Mouse (Mus musculus) liver, embryonic 13.5 days (tissue): ENCODE data around the gene Bricd5. TPM values are rescaled to one million over a fixed set of nuclear protein-coding genes. Genes with fewer than 3 reads are reported as not detected.

Experiments used
- ATAC-seq: fragments of 200-750 bp; cut with Nextera tagmentation; 2 replicates; pipeline ENCODE4 v1.8.0; 2017; ENCODE audit warnings: low read depth, mild to moderate bottlenecking, moderate number of reproducible peaks, moderate library complexity
- DNase-seq: peaks from one replicate; pipeline ENCODE4 v3.0.0; 2022
- H3K27ac ChIP-seq: fragments of 300-500 bp; sonication (generic); 2 replicates; pipeline ENCODE4 v1.5.1; 2015; ENCODE audit warnings: moderate library complexity, mild to moderate bottlenecking, inconsistent platforms
- H3K27me3 ChIP-seq: fragments of 300-500 bp; sonication (generic); 2 replicates; pipeline ENCODE4 v1.6.1; 2015; ENCODE audit warnings: mild to moderate bottlenecking, inconsistent platforms
- H3K36me3 ChIP-seq: fragments of 300-500 bp; sonication (generic); 2 replicates; pipeline ENCODE4 v1.6.1; 2015; ENCODE audit warnings: mild to moderate bottlenecking, inconsistent platforms
- H3K4me1 ChIP-seq: fragments of 300-500 bp; sonication (generic); replicated peaks from 2 replicates; pipeline ENCODE4 v1.6.1; 2015; ENCODE audit warnings: inconsistent platforms
- H3K4me2 ChIP-seq: fragments of 300-500 bp; sonication (generic); 2 replicates; pipeline ENCODE4 v1.6.1; 2015; ENCODE audit warnings: inconsistent platforms, mild to moderate bottlenecking, moderate library complexity
- H3K4me3 ChIP-seq: fragments of 300-500 bp; sonication (generic); replicated peaks from 2 replicates; pipeline ENCODE4 v1.5.1; 2015; ENCODE audit warnings: mild to moderate bottlenecking, inconsistent platforms
- H3K9ac ChIP-seq: fragments of 300-500 bp; sonication (generic); 2 replicates; pipeline ENCODE4 v1.6.1; 2015; ENCODE audit warnings: mild to moderate bottlenecking, inconsistent platforms
- H3K9me3 ChIP-seq: fragments of 300-500 bp; sonication (generic); replicated peaks from 2 replicates; pipeline ENCODE4 v1.6.1; 2016; ENCODE audit warnings: inconsistent platforms
- WGBS: fragments of 180-500 bp; shearing (Covaris S2); methylation state at CpG from one replicate; pipeline ENCODE4 v1.1.7; 2015; ENCODE audit not compliant: insufficient replicate concordance; 5-methylcytosine and 5-hydroxymethylcytosine counted together
- polyA plus RNA-seq: library from polyadenylated mRNA; unstranded; fragments of >200 nt; fragmentation: Nextera tagmentation; extraction: Ambion mirVana; gene quantifications from 2 replicates; pipeline ENCODE4 v1.2.1, GENCODE M21; 2015

The Bricd5 gene
- polyA plus RNA-seq, 1 experiment from 2014 or later = 0.13 TPM

- WGBS = 89% methylated on average over 20 of the region's 20 CpGs
- Histone ChIP-seq H3K27me3 (no peaks in the 10 kb centered on the region), H3K4me1 (peaks cover 50% of the 10 kb centered on the region), H3K4me3 (peak overlapping the region; percentile 84), H3K9ac (peak overlapping the region; percentile 88), H3K27ac (peak overlapping the region; percentile 15; the same call in 1 of the 2 replicates), H3K36me3 (peaks cover 57% of the 10 kb centered on the region), H3K9me3 (no peaks in the 10 kb centered on the region), H3K4me2 (peak overlapping the region; percentile 76)
- DNase-seq = no peak
- ATAC-seq = no peak
Observed at GRCm38 (mm10) chr17:24477053-24477984, 3.6 kb downstream of the Bricd5 start.

DNA sequence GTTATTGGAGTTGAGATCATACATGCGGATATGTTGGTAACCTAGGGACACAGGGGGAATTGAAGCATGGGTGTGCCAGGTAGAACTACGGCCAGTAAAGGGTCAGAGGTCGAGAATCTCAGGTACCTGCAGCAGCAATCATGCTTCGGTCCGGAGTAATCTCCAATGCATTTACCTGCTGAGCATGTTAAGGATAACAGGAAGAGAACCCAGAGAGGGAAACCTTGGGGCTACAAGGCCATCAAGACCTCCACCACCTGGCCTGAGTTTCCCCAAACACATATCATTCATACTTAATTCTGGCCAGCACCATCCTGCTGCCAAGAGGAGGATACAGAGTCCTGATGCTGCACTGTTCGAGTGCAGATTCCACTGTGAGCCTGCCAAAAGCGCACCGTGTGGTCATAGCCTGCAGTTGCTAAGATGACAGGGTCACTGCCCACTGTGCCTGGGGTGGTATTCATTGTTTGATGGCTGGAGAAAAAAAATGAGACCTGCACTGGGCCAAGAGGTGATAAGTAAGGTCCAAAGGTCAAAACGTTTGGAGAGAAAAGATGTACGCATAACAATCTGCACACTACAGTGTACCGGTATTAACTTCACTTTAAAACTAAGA, 4.4 kb downstream of the Bricd5 start:
- Histone ChIP-seq H3K27ac (peak overlapping the region; percentile 94), H3K27me3 (no peaks in the 10 kb centered on the region), H3K4me1 (peaks cover 43% of the 10 kb centered on the region), H3K4me2 (peak overlapping the region; percentile 76), H3K4me3 (peak overlapping the region; percentile 84), H3K9ac (peak overlapping the region; percentile 88), H3K9me3 (no peaks in the 10 kb centered on the region), H3K36me3 (peaks cover 50% of the 10 kb centered on the region)
- DNase-seq (no peak), ATAC-seq (no peak)
- WGBS = 50% methylated on average over 11 of the region's 11 CpGs

GRCm38 (mm10) chr17:24478663-24479380, 5.1 kb downstream of the Bricd5 start, which contains the start of gene Mlst8:
Mlst8 (minus strand) TSS chr17:24479078.
- peak within 1 kb of the TSS; percentile 94 for H3K27ac ChIP-seq
- DNase-seq = peak; percentile 95
- peak within 1 kb of the TSS; percentile 76 for H3K4me2 ChIP-seq
- H3K9ac ChIP-seq = peak within 1 kb of the TSS; percentile 88
- WGBS = under 1% methylated on average over 48 of the region's 48 CpGs
- no peaks in the 10 kb centered on the region for H3K9me3 ChIP-seq
- peak within 1 kb of the TSS; percentile 84 for H3K4me3 ChIP-seq
- peak; percentile 90 for ATAC-seq
- peaks cover 6% of the 10 kb centered on the region; the same call in 1 of the 2 replicates for H3K27me3 ChIP-seq
- peaks cover 43% of the 10 kb centered on the region for H3K36me3 ChIP-seq
- peaks cover 36% of the 10 kb centered on the region for H3K4me1 ChIP-seq

DNA sequence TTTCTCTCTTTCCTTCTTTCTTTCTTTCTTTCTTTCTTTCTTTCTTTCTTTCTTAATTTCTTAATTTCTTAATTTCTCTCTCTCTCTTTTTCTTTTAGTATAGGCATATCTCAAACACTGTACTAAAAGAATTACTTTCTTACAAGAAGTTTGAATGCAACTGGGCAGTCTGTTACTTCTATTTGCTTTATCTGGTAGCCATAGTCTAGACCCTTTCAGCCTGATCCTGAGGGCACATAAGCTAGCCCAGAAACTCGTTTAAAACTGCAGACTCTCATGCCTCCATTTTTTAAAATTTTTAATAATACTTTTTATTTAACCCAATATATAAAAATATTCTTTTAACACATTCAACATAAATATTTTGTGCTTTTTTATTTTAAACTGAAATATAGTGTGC, 5.7 kb downstream of the Bricd5 start:
- H3K4me1 ChIP-seq = peaks cover 32% of the 10 kb centered on the region
- H3K9ac ChIP-seq = peak overlapping the region; percentile 88; the same call in 1 of the 2 replicates
- DNase-seq (no peak), ATAC-seq (no peak)
- peak overlapping the region; percentile 84 for H3K4me3 ChIP-seq
- peaks cover 7% of the 10 kb centered on the region; the same call in 1 of the 2 replicates for H3K27me3 ChIP-seq
- H3K36me3 ChIP-seq = peaks cover 37% of the 10 kb centered on the region
- H3K9me3 ChIP-seq = no peaks in the 10 kb centered on the region
- WGBS = 12% methylated on average over 1 of the region's 1 CpGs
- H3K27ac ChIP-seq = peak overlapping the region; percentile 94
- H3K4me2 ChIP-seq = peak overlapping the region; percentile 76

GRCm38 (mm10) chr17:24480201-24480826, 6.6 kb downstream of the Bricd5 start:
- DNase-seq = no peak
- Histone ChIP-seq H3K9me3 (no peaks in the 10 kb centered on the region), H3K4me1 (peaks cover 33% of the 10 kb centered on the region), H3K4me3 (no peak overlapping the region), H3K9ac (peak overlapping the region; percentile 33; the same call in 1 of the 2 replicates), H3K27ac (peak overlapping the region; percentile 82), H3K4me2 (peak overlapping the region; percentile 76), H3K27me3 (peaks cover 15% of the 10 kb centered on the region), H3K36me3 (peaks cover 28% of the 10 kb centered on the region)
- WGBS = 42% methylated on average over 3 of the region's 3 CpGs
- no peak for ATAC-seq

DNA sequence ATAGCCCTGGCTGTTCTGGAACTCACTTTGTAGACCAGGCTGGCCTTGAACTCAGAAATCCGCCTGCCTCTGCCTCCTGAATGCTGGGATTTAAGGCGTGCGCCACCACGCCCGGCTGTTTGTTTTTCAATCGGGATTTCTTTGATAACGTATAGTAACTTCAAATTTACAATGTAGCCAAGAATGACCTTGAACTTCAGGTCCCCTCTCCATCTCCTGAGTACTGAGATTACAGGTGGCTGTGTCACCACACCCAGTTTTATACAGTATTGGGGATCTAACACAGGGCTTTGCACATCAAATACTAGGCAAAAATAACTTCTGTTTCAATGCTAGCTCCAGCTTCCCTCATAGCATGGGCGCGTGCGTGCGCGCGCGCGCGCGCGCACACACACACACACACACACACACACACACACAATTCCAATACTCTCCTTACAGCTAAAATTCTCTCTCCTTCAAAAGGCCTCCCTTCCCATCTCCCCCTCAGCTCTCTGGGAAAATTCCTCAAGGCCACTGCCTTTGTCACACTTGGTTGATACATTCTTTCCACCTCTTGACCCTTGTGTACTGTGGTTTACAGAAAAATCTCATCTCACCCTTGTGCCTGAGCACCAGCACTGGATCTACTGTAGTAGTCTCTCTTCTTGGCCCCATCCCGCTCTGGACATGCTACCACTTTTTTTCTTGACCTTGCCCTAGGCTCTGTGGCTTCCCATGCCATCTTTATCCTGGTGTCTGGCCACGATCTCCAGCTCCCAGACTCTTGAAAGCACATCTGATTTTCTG, 7.5 kb downstream of the Bricd5 start:
- H3K4me2 ChIP-seq = no peak overlapping the region
- H3K9me3 ChIP-seq = no peaks in the 10 kb centered on the region
- DNase-seq = no peak
- peaks cover 19% of the 10 kb centered on the region for H3K36me3 ChIP-seq
- no peak overlapping the region for H3K27ac ChIP-seq
- H3K9ac ChIP-seq = no peak overlapping the region
- no peak overlapping the region for H3K4me3 ChIP-seq
- WGBS = 89% methylated on average over 20 of the region's 20 CpGs
- ATAC-seq = no peak
- peaks cover 34% of the 10 kb centered on the region for H3K4me1 ChIP-seq
- H3K27me3 ChIP-seq = peaks cover 24% of the 10 kb centered on the region

DNA sequence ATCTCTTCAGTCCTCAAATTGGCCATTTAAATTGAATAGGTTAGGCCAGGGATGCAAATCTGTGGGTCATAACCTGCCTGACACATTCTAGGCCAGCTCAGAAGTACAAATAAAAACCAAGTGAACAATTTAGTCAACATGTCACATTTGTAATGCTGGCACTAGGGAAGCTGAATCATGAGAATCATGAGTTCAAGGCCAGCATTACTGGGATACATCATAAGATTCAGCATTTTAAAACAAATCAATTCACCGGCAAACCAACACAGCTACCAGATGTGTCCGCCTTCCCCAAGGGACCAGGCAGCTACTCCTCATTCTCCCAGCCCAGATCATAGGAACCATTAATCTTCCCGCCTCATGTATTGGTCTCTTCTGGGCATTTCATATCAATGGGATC, 9.8 kb downstream of the Bricd5 start:
- DNase-seq = no peak
- Histone ChIP-seq H3K27me3 (peaks cover 46% of the 10 kb centered on the region), H3K9ac (no peak overlapping the region), H3K4me2 (no peak overlapping the region), H3K4me3 (no peak overlapping the region), H3K27ac (no peak overlapping the region), H3K4me1 (peaks cover 23% of the 10 kb centered on the region), H3K9me3 (no peaks in the 10 kb centered on the region), H3K36me3 (no peaks in the 10 kb centered on the region)
- 80% methylated on average over 3 of the region's 3 CpGs for WGBS
- ATAC-seq = no peak

GRCm38 (mm10) chr17:24485090-24485860, 11.6 kb downstream of the Bricd5 start:
- ATAC-seq = no peak
- Histone ChIP-seq H3K27ac (no peak overlapping the region), H3K9me3 (no peaks in the 10 kb centered on the region), H3K9ac (no peak overlapping the region), H3K4me2 (no peak overlapping the region), H3K4me1 (peaks cover 25% of the 10 kb centered on the region), H3K4me3 (no peak overlapping the region), H3K36me3 (no peaks in the 10 kb centered on the region), H3K27me3 (peaks cover 64% of the 10 kb centered on the region)
- no peak for DNase-seq
- WGBS = 42% methylated on average over 11 of the region's 11 CpGs

- Histone ChIP-seq H3K27ac (no peak within 1 kb of the TSS), H3K9ac (peak within 1 kb of the TSS; percentile 50), H3K4me2 (peak within 1 kb of the TSS; percentile 76), H3K36me3 (no peaks in the 10 kb centered on the region), H3K9me3 (no peaks in the 10 kb centered on the region), H3K4me1 (peaks cover 23% of the 10 kb centered on the region), H3K27me3 (peaks cover 82% of the 10 kb centered on the region), H3K4me3 (peak within 1 kb of the TSS; percentile 59)
- DNase-seq (no peak), ATAC-seq (no peak)
- under 1% methylated on average over 45 of the region's 45 CpGs for WGBS
Observed at GRCm38 (mm10) chr17:24488186-24488661, 14.5 kb downstream of the Bricd5 start, which contains the start of gene Caskin1. Caskin1 (plus strand) TSS chr17:24488601.
